Comparison of ENCODE assay signal across 17 mouse cellular contexts in the genomic region with DNA sequence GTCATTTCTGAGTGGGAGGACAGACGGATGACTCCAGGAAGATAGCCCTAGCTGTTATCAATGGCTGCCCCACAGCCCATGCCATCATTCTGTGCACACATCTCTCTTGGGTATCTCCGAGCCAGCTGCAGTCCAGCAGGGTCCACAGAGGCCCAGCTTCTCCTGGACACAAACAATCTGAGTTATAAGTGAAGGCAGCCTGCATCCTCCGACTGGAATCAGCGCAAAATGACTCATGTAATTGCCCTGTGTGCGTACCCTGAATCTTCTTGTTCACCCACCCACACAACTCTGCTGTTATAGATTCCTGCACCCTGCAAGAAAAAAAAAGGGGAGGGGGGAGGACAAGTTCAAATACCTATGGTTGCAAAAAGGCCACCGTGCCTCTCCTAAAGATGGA. TPM values are rescaled to one million over a fixed set of nuclear protein-coding genes. Genes with fewer than 3 reads are reported as not detected.
DNase-seq lines count a peak whose midpoint lies in the region; ATAC-seq and TF ChIP-seq lines count a peak whose summit lies in the region.
"Had no signal": no experiment of that assay in that cellular context is flagged by ENCODE, and none has a peak within 500 bp of the region (broad histone marks: within the 10 kb centered on the region; RNA-seq: fewer than 3 reads in every experiment).

No protein-coding gene starts in this region.

- H3ac ChIP-seq in myocyte (ENCODE audit: control insufficient read depth, insufficient read length) = no peak overlapping the region

- 66% methylated on average over 6 of the region's 6 CpGs for WGBS in hindbrain, embryonic 14.5 days
- 56% methylated on average over 6 of the region's 6 CpGs for WGBS in hindbrain, embryonic 16.5 days

- H3K9me3 ChIP-seq in hindbrain, embryonic 14.5 days (ENCODE audit: control insufficient read depth, low read length) = no peaks in the 10 kb centered on the region
- H3K9me3 ChIP-seq in hindbrain, embryonic 16.5 days (ENCODE audit: control insufficient read depth, low read length) = no peaks in the 10 kb centered on the region
- H3K9me3 ChIP-seq: embryonic facial prominence, embryonic 15.5 days; heart, embryonic 10.5 days; limb, embryonic 15.5 days; liver, embryonic 15.5 days had no signal

- H3K4me2 ChIP-seq in hindbrain, embryonic 14.5 days (replicated peaks) = 0 out of 2 replicates have a peak overlapping the region, but pooled peaks have one; percentile 43
- no peak overlapping the region; the same call in 1 of the 2 replicates for H3K4me2 ChIP-seq in hindbrain, embryonic 16.5 days (ENCODE audit: low read length)
- H3K4me2 ChIP-seq in myocyte (ENCODE audit: low read depth) = peak overlapping the region; percentile 43
- H3K4me2 ChIP-seq: embryonic facial prominence, embryonic 15.5 days; limb, embryonic 15.5 days; liver, embryonic 15.5 days had no signal

- H3K9ac ChIP-seq in hindbrain, embryonic 14.5 days = no peak overlapping the region
- H3K9ac ChIP-seq in hindbrain, embryonic 16.5 days (ENCODE audit: low read depth, low read length) = no peak overlapping the region
- H3K9ac ChIP-seq: embryonic facial prominence, embryonic 15.5 days; limb, embryonic 15.5 days; liver, embryonic 15.5 days had no signal

- H3K4me1 ChIP-seq in hindbrain, embryonic 14.5 days (replicated peaks; ENCODE audit: control insufficient read depth, insufficient read depth, low read length) = peaks cover 9% of the 10 kb centered on the region; the same call in 1 of the 2 replicates
- peaks cover 11% of the 10 kb centered on the region for H3K4me1 ChIP-seq in hindbrain, embryonic 16.5 days (ENCODE audit: control insufficient read depth, insufficient read depth, low read depth, low read length)
- H3K4me1 ChIP-seq: limb, embryonic 15.5 days; liver, embryonic 15.5 days had no signal

- H3K36me3 ChIP-seq in hindbrain, embryonic 14.5 days (replicated peaks; ENCODE audit: control insufficient read depth, insufficient read depth) = no peaks in the 10 kb centered on the region
- no peaks in the 10 kb centered on the region for H3K36me3 ChIP-seq in hindbrain, embryonic 16.5 days (ENCODE audit: control insufficient read depth, insufficient read depth, low read length)
- no peaks in the 10 kb centered on the region for H3K36me3 ChIP-seq in myocyte (ENCODE audit: control insufficient read depth, insufficient read depth)
- H3K36me3 ChIP-seq: embryonic facial prominence, embryonic 15.5 days; heart, embryonic 10.5 days; limb, embryonic 15.5 days; liver, embryonic 15.5 days had no signal

- H3K27ac ChIP-seq in hindbrain, embryonic 14.5 days = peak overlapping the region; percentile 35
- H3K27ac ChIP-seq in hindbrain, embryonic 16.5 days (ENCODE audit: low read depth, low read length) = no peak overlapping the region
- H3K27ac ChIP-seq: embryonic facial prominence, embryonic 15.5 days; heart, embryonic 10.5 days; kidney, postnatal 0 days; limb, embryonic 15.5 days; liver, embryonic 15.5 days had no signal

- no peaks in the 10 kb centered on the region for H3K27me3 ChIP-seq in hindbrain, embryonic 14.5 days (ENCODE audit: control insufficient read depth, insufficient read depth, low read length)
- no peaks in the 10 kb centered on the region for H3K27me3 ChIP-seq in hindbrain, embryonic 16.5 days (replicated peaks; ENCODE audit: control insufficient read depth, insufficient read depth, low read length)
- no peaks in the 10 kb centered on the region for H3K27me3 ChIP-seq in myocyte (ENCODE audit: control insufficient read depth, insufficient read depth, insufficient read length)
- H3K27me3 ChIP-seq: liver, embryonic 15.5 days; Patski had no signal

- DNase-seq in hindbrain, embryonic 14.5 days (ENCODE audit: low spot score) = no peak
- DNase-seq in 3T3-L1 (ENCODE audit: low read depth, low spot score) = peak; percentile 22
- peak; percentile 86 for DNase-seq in brain, adult 2 months (ENCODE audit: low read depth, low spot score)
- DNase-seq in lung, postnatal 10 days = no peak
- no peak for DNase-seq in cerebellum, adult 11-12 months
- DNase-seq: adrenal gland, adult 8-10 months; cerebellum, adult 18-20 months; cerebellum, postnatal 25 days; kidney, adult 11 months had no signal

- no peaks in the 10 kb centered on the region for H3K79me2 ChIP-seq in myocyte (ENCODE audit: control insufficient read depth, insufficient read depth)

- H3K4me3 ChIP-seq in hindbrain, embryonic 14.5 days (replicated peaks; ENCODE audit: low read length) = no peak overlapping the region
- no peak overlapping the region for H3K4me3 ChIP-seq in hindbrain, embryonic 16.5 days (ENCODE audit: low read length)
- no peak overlapping the region for H3K4me3 ChIP-seq in myocyte
- H3K4me3 ChIP-seq: embryonic facial prominence, embryonic 15.5 days; limb, embryonic 15.5 days; liver, embryonic 15.5 days had no signal

- no peak for TF ChIP-seq POLR2A in myocyte (IDR thresholded peaks at IDR 0.05; ENCODE audit: insufficient read length, low read depth)

- ATAC-seq in hindbrain, embryonic 14.5 days (ENCODE audit: low FRiP score) = no peak
- no peak for ATAC-seq in hindbrain, embryonic 16.5 days
- ATAC-seq: Patski had no signal

TF ChIP-seq in myocyte, 11 proteins besides CTCF, POLR2A, EP300 and RAD21:
- TF ChIP-seq MYOG (IDR thresholded peaks at IDR 0.05; ENCODE audit: control insufficient read depth in 1 of 3, insufficient read depth in 1 of 3, insufficient read length in 2 of 3, low read depth in 2 of 3) (no peak), TCF12 (IDR thresholded peaks at IDR 0.05; ENCODE audit: insufficient read depth, poor library complexity, severe bottlenecking) (no peak), REST (IDR thresholded peaks at IDR 0.05; ENCODE audit: insufficient read depth, insufficient read length) (no peak), POLR2AphosphoS2 (IDR thresholded peaks at IDR 0.05; ENCODE audit: insufficient read length, low read depth) (no peak), MYOD1 (IDR thresholded peaks at IDR 0.05; ENCODE audit: control insufficient read depth in 1 of 3, insufficient read length in 2 of 3, low read depth in 2 of 3) (no peak), TCF3 (IDR thresholded peaks at IDR 0.05; ENCODE audit: insufficient read length, low read depth) (no peak), CEBPB (IDR thresholded peaks at IDR 0.05; ENCODE audit: insufficient read depth, poor library complexity, severe bottlenecking) (no peak), E2F4 (IDR thresholded peaks at IDR 0.05; ENCODE audit: insufficient read depth) (no peak), MAX (IDR thresholded peaks at IDR 0.05; ENCODE audit: low read depth) (no peak), USF1 (IDR thresholded peaks at IDR 0.05; ENCODE audit: low read depth) (no peak), SRF (IDR thresholded peaks at IDR 0.05; ENCODE audit: control insufficient read depth, insufficient read length, low read depth) (no peak)

RNA-seq across cellular contexts. Expression of a gene that starts 0.6 kb away (rescaled TPM):
- 39.7 and 40.4 TPM in 2 replicates for polyA plus RNA-seq in hindbrain, embryonic 14.5 days (2014; fragmentation: Nextera tagmentation; extraction: Ambion mirVana)
- 47.7 and 48.8 TPM in 2 replicates for polyA plus RNA-seq in hindbrain, embryonic 16.5 days (2015; fragmentation: Nextera tagmentation; extraction: Ambion mirVana)
- polyA plus RNA-seq in myocyte (2012; fragmentation: generic; extraction: Trizol) = 0.04 TPM

Comparison
In these comparisons a context has a peak if more than half of its experiments do, and no peak if none do; other contexts are left out.
1. DNase-seq: peak in 3T3-L1 (single experiment) and brain, adult 2 months (single experiment); none in hindbrain, embryonic 14.5 days (single experiment), lung, postnatal 10 days (single experiment) and cerebellum, adult 11-12 months (single experiment).
2. RNA of a gene that starts 0.6 kb away (polyA plus RNA-seq): 47.7 to 48.8 TPM in hindbrain, embryonic 16.5 days and 39.7 to 40.4 TPM in hindbrain, embryonic 14.5 days; 0.04 TPM in myocyte (single experiment); every median in the first group is over 10 times any median in the second.